Mouse (Mus musculus): ENCODE results near the gene Jmjd8.

- TF ChIP-seq CTCF (IDR thresholded peaks at IDR 0.05; ENCODE audit: control insufficient read depth, insufficient read depth, insufficient read length) (no peak), MAX (IDR thresholded peaks at IDR 0.05) (no peak), FOSL1 (IDR thresholded peaks at IDR 0.05; ENCODE audit: insufficient read depth, low read length, poor library complexity, severe bottlenecking) (no peak), USF1 (IDR thresholded peaks at IDR 0.05; ENCODE audit: low read depth) (no peak), MYOG (IDR thresholded peaks at IDR 0.05; ENCODE audit: control insufficient read depth, extremely low read depth, insufficient read length) (no peak), CEBPB (IDR thresholded peaks at IDR 0.05; ENCODE audit: low read depth) (no peak), MYOD1 (IDR thresholded peaks at IDR 0.05; ENCODE audit: control insufficient read depth, insufficient read length, low read depth) (no peak)
Observed at GRCm38 (mm10) chr17:25837533-25837932, 8.9 kb downstream of the Jmjd8 start.
